Mouse (Mus musculus) liver, adult 2 months (tissue): ENCODE data around the gene Wsb2. TPM values are rescaled to one million over a fixed set of nuclear protein-coding genes. Genes with fewer than 3 reads are reported as not detected.

Source experiments
- DNase-seq: peaks from one replicate; pipeline ENCODE4 v3.0.0-alpha.2; 2011; ENCODE audit warnings: low read depth, low spot score; ENCODE audit errors: extremely low read depth
- H3K27ac ChIP-seq: fragments of 200-500 bp; replicated peaks from 2 replicates; pipeline ENCODE4 v1.5.1; 2012; ENCODE audit warnings: low read depth, mild to moderate bottlenecking, control low read depth, inconsistent platforms, low read length; ENCODE audit not compliant: insufficient read depth
- H3K27me3 ChIP-seq: fragments of 200-500 bp; 2 replicates; pipeline ENCODE4 v1.6.1; 2012; ENCODE audit warnings: mild to moderate bottlenecking, moderate library complexity, low read length, inconsistent platforms; ENCODE audit not compliant: control insufficient read depth, insufficient read depth
- H3K36me3 ChIP-seq: fragments of 200-500 bp; 2 replicates; pipeline ENCODE4 v1.6.1; 2012; ENCODE audit warnings: low read length, inconsistent platforms; ENCODE audit not compliant: control insufficient read depth, insufficient read depth
- H3K4me1 ChIP-seq: fragments of 200-500 bp; 2 replicates; pipeline ENCODE4 v1.6.1; 2011; ENCODE audit warnings: low read length; ENCODE audit not compliant: control insufficient read depth, insufficient read depth
- H3K4me3 ChIP-seq: fragments of 200-500 bp; 2 replicates; pipeline ENCODE4 v1.5.1; 2011; ENCODE audit warnings: low read depth, mild to moderate bottlenecking, control low read depth, low read length, moderate library complexity; ENCODE audit not compliant: insufficient read depth
- H3K79me2 ChIP-seq: fragments of 200-500 bp; 2 replicates; pipeline ENCODE4 v1.6.1; 2012; ENCODE audit warnings: inconsistent platforms, mild to moderate bottlenecking, low read length, moderate library complexity; ENCODE audit not compliant: control insufficient read depth, insufficient read depth
- H3K9ac ChIP-seq: fragments of 200-500 bp; 2 replicates; pipeline ENCODE4 v1.6.1; 2012; ENCODE audit warnings: low read depth, mild to moderate bottlenecking, control low read depth, inconsistent platforms, low read length
- CTCF ChIP-seq: fragments of 200-500 bp; IDR thresholded peaks from 2 replicates; pipeline ENCODE4 v1.5.1; 2011; ENCODE audit warnings: low read depth, low read length, control low read depth
- POLR2A ChIP-seq: fragments of 200-500 bp; IDR thresholded peaks from 2 replicates; pipeline ENCODE4 v1.6.1; 2011; ENCODE audit warnings: low read length, control low read depth; ENCODE audit not compliant: insufficient read depth; ENCODE audit errors: extremely low read depth
- WGBS: fragments of 180-500 bp; shearing (Covaris S2); methylation state at CpG from one replicate; pipeline ENCODE4 v1.1.7; 2018; 5-methylcytosine and 5-hydroxymethylcytosine counted together
- polyA plus RNA-seq: library from polyadenylated mRNA; depleted of rRNA; stranded (reverse); fragments of >200 nt; gene quantifications from 2 replicates; pipeline ENCODE4 v1.2.3, GENCODE M21; 2012
- total RNA-seq: library from RNA; depleted of rRNA; stranded (reverse); fragments of >200 nt; gene quantifications from 2 replicates; pipeline ENCODE4 v1.2.3, GENCODE M21; 2014

Gene Wsb2
- total and polyA plus RNA-seq, 2 experiments: 27.9 to 87.9 TPM

- no peak overlapping the region for H3K4me3 ChIP-seq
- WGBS: 98% methylated on average over 2 of the region's 2 CpGs
- DNase-seq: no peak
- H3K36me3 ChIP-seq: no peaks in the 10 kb centered on the region
- H3K27me3 ChIP-seq: no peaks in the 10 kb centered on the region
- no peak for TF ChIP-seq POLR2A
- TF ChIP-seq CTCF: no peak
- H3K79me2 ChIP-seq: no peaks in the 10 kb centered on the region
- H3K27ac ChIP-seq: no peak overlapping the region
- H3K4me1 ChIP-seq: no peaks in the 10 kb centered on the region
- no peak overlapping the region for H3K9ac ChIP-seq
Observed at GRCm38 (mm10) chr5:117347838-117348237, 9.3 kb upstream of the Wsb2 start.

- H3K27me3 ChIP-seq: no peaks in the 10 kb centered on the region
- peak; percentile 11 for DNase-seq
- H3K4me1 ChIP-seq: no peaks in the 10 kb centered on the region
- no peak for TF ChIP-seq POLR2A
- TF ChIP-seq CTCF: no peak
- 69% methylated on average over 19 of the region's 19 CpGs for WGBS
- no peak overlapping the region for H3K9ac ChIP-seq
- no peaks in the 10 kb centered on the region for H3K36me3 ChIP-seq
- H3K4me3 ChIP-seq: no peak overlapping the region
- H3K79me2 ChIP-seq: no peaks in the 10 kb centered on the region
- H3K27ac ChIP-seq: no peak overlapping the region
Observed at GRCm38 (mm10) chr5:117348279-117348678, 8.8 kb upstream of the Wsb2 start.

GRCm38 (mm10) chr5:117354121-117354520 lies 3.0 kb upstream of the Wsb2 start:
- H3K27me3 ChIP-seq: no peaks in the 10 kb centered on the region
- no peaks in the 10 kb centered on the region for H3K36me3 ChIP-seq
- no peak overlapping the region for H3K27ac ChIP-seq
- H3K79me2 ChIP-seq: peaks cover 8% of the 10 kb centered on the region; the same call in 1 of the 2 replicates
- TF ChIP-seq POLR2A: no peak
- TF ChIP-seq CTCF: no peak
- WGBS: 76% methylated on average over 8 of the region's 8 CpGs
- no peak overlapping the region for H3K9ac ChIP-seq
- H3K4me1 ChIP-seq: peaks cover 6% of the 10 kb centered on the region; the same call in 1 of the 2 replicates
- H3K4me3 ChIP-seq: no peak overlapping the region
- no peak for DNase-seq

GRCm38 (mm10) chr5:117355648-117356303 lies 1.3 kb upstream of the Wsb2 start:
- peaks cover 17% of the 10 kb centered on the region for H3K4me1 ChIP-seq
- no peak overlapping the region for H3K4me3 ChIP-seq
- H3K9ac ChIP-seq: 0 out of 2 replicates have a peak overlapping the region, but pooled peaks have one; percentile 10
- DNase-seq: no peak
- H3K27me3 ChIP-seq: no peaks in the 10 kb centered on the region
- 54% methylated on average over 14 of the region's 14 CpGs for WGBS
- H3K79me2 ChIP-seq: peaks cover 8% of the 10 kb centered on the region; the same call in 1 of the 2 replicates
- no peak for TF ChIP-seq POLR2A
- TF ChIP-seq CTCF: no peak
- no peaks in the 10 kb centered on the region for H3K36me3 ChIP-seq
- H3K27ac ChIP-seq: peak overlapping the region; percentile 22

- H3K27ac ChIP-seq: peak overlapping the region; percentile 22
Observed at GRCm38 (mm10) chr5:117356365-117357128, 557 bp upstream of the Wsb2 start.

More at GRCm38 (mm10) chr5:117356365-117357128, 557 bp upstream of the Wsb2 start:
- Histone ChIP-seq H3K4me3 (peak overlapping the region; percentile 99), H3K36me3 (no peaks in the 10 kb centered on the region), H3K9ac (peak overlapping the region; percentile 100), H3K4me1 (peaks cover 23% of the 10 kb centered on the region), H3K79me2 (peaks cover 13% of the 10 kb centered on the region; the same call in 1 of the 2 replicates), H3K27me3 (no peaks in the 10 kb centered on the region)
- DNase-seq: peak; percentile 23
- WGBS: under 1% methylated on average over 23 of the region's 24 CpGs
- TF ChIP-seq POLR2A (no peak), CTCF (no peak)
